Mouse (Mus musculus): ENCODE measurements around the gene Mfsd6. TPM values are rescaled to one million over a fixed set of nuclear protein-coding genes. Genes with fewer than 3 reads are reported as not detected.

Gene Mfsd6
- total RNA-seq, 1 experiment, result 0.98 TPM

GRCm38 (mm10) chr1:52668743-52669323 lies 58.4 kb downstream of the Mfsd6 start:
- no peak overlapping the region for H3K9ac ChIP-seq (ENCODE audit: insufficient read depth, low read depth, low read length, poor library complexity, severe bottlenecking)
- no peak overlapping the region for H3K4me3 ChIP-seq (ENCODE audit: insufficient read depth in 1 of 2, low read depth in 1 of 2, low read length in 2 of 2, poor library complexity in 1 of 2, severe bottlenecking in 1 of 2)
- no peaks in the 10 kb centered on the region for H3K9me3 ChIP-seq (ENCODE audit: control insufficient read depth, insufficient read depth, low read depth, low read length)
- in situ Hi-C loops (cut with MboI; ENCODE audit: low sequenced_read_pairs in 2 of 2, unreplicated experiment in 2 of 2), result loop anchor here in 1 of 2 experiments (25.0 kb wide), 1 partner anchor 293 kb away; no protein-coding TSS in a partner anchor
- TF ChIP-seq ZC3H11A (IDR thresholded peaks at IDR 0.05; ENCODE audit: borderline replicate concordance, low read depth, low read length) (no peak), MAFK (IDR thresholded peaks at IDR 0.05; ENCODE audit: insufficient read depth, low read depth, low read length) (no peak), HCFC1 (IDR thresholded peaks at IDR 0.05; ENCODE audit: borderline replicate concordance, insufficient read depth, low read length) (no peak), CHD2 (IDR thresholded peaks at IDR 0.05; ENCODE audit: low read depth, low read length) (no peak), ZNF384 (IDR thresholded peaks at IDR 0.05; ENCODE audit: low read depth, low read length) (no peak)
- no peak for DNase-seq (ENCODE audit: low read depth, low spot score)
- H3K27ac ChIP-seq (ENCODE audit: insufficient read depth, low read depth, low read length, poor library complexity, severe bottlenecking), result no peak overlapping the region
- no peaks in the 10 kb centered on the region for H3K36me3 ChIP-seq (ENCODE audit: control insufficient read depth, insufficient read depth, low read length, poor library complexity, severe bottlenecking)
- H3K4me1 ChIP-seq (ENCODE audit: control insufficient read depth in 2 of 2, insufficient read depth in 2 of 2, low read length in 2 of 2, poor library complexity in 1 of 2), result no peaks in the 10 kb centered on the region

- Histone ChIP-seq H3K4me1 (ENCODE audit: control insufficient read depth in 2 of 2, insufficient read depth in 2 of 2, low read length in 2 of 2, poor library complexity in 1 of 2) (no peaks in the 10 kb centered on the region), H3K27ac (ENCODE audit: insufficient read depth, low read depth, low read length, poor library complexity, severe bottlenecking) (no peak overlapping the region), H3K9me3 (ENCODE audit: control insufficient read depth, insufficient read depth, low read depth, low read length) (no peaks in the 10 kb centered on the region), H3K36me3 (ENCODE audit: control insufficient read depth, insufficient read depth, low read length, poor library complexity, severe bottlenecking) (no peaks in the 10 kb centered on the region), H3K9ac (ENCODE audit: insufficient read depth, low read depth, low read length, poor library complexity, severe bottlenecking) (no peak overlapping the region), H3K4me3 (ENCODE audit: insufficient read depth in 1 of 2, low read depth in 1 of 2, low read length in 2 of 2, poor library complexity in 1 of 2, severe bottlenecking in 1 of 2) (no peak overlapping the region)
- in situ Hi-C loops (cut with MboI; ENCODE audit: low sequenced_read_pairs in 2 of 2, unreplicated experiment in 2 of 2), result loop anchor here in 1 of 2 experiments (25.0 kb wide), 1 partner anchor 299 kb away; no protein-coding TSS in a partner anchor
- DNase-seq (ENCODE audit: low read depth, low spot score), result no peak
- TF ChIP-seq CHD2 (IDR thresholded peaks at IDR 0.05; ENCODE audit: low read depth, low read length), result no peak
- TF ChIP-seq ZC3H11A (IDR thresholded peaks at IDR 0.05; ENCODE audit: borderline replicate concordance, low read depth, low read length), result no peak
- TF ChIP-seq MAFK (IDR thresholded peaks at IDR 0.05; ENCODE audit: insufficient read depth, low read depth, low read length), result no peak
- TF ChIP-seq HCFC1 (IDR thresholded peaks at IDR 0.05; ENCODE audit: borderline replicate concordance, insufficient read depth, low read length), result no peak
- no peak for TF ChIP-seq ZNF384 (IDR thresholded peaks at IDR 0.05; ENCODE audit: low read depth, low read length)
Measured at GRCm38 (mm10) chr1:52663228-52663627, 64.0 kb downstream of the Mfsd6 start.

- Histone ChIP-seq H3K36me3 (ENCODE audit: control insufficient read depth, insufficient read depth, low read length, poor library complexity, severe bottlenecking) (no peaks in the 10 kb centered on the region), H3K4me3 (ENCODE audit: insufficient read depth in 1 of 2, low read depth in 1 of 2, low read length in 2 of 2, poor library complexity in 1 of 2, severe bottlenecking in 1 of 2) (no peak overlapping the region), H3K9ac (ENCODE audit: insufficient read depth, low read depth, low read length, poor library complexity, severe bottlenecking) (no peak overlapping the region), H3K9me3 (ENCODE audit: control insufficient read depth, insufficient read depth, low read depth, low read length) (no peaks in the 10 kb centered on the region), H3K4me1 (ENCODE audit: control insufficient read depth in 2 of 2, insufficient read depth in 2 of 2, low read length in 2 of 2, poor library complexity in 1 of 2) (peaks cover 0 to 3% of the 10 kb centered on the region in 2 experiments; a peak in 1 of 4 replicates), H3K27ac (ENCODE audit: insufficient read depth, low read depth, low read length, poor library complexity, severe bottlenecking) (no peak overlapping the region)
- in situ Hi-C loops (cut with MboI; ENCODE audit: low sequenced_read_pairs in 2 of 2, unreplicated experiment in 2 of 2), result loop anchor here in 1 of 2 experiments (25.0 kb wide), 1 partner anchor 302 kb away; no protein-coding TSS in a partner anchor
- TF ChIP-seq ZNF384 (IDR thresholded peaks at IDR 0.05; ENCODE audit: low read depth, low read length) (no peak), MAFK (IDR thresholded peaks at IDR 0.05; ENCODE audit: insufficient read depth, low read depth, low read length) (no peak), CHD2 (IDR thresholded peaks at IDR 0.05; ENCODE audit: low read depth, low read length) (no peak), ZC3H11A (IDR thresholded peaks at IDR 0.05; ENCODE audit: borderline replicate concordance, low read depth, low read length) (no peak), HCFC1 (IDR thresholded peaks at IDR 0.05; ENCODE audit: borderline replicate concordance, insufficient read depth, low read length) (no peak)
- DNase-seq (ENCODE audit: low read depth, low spot score), result no peak
Measured at GRCm38 (mm10) chr1:52660765-52661164, 66.5 kb downstream of the Mfsd6 start.

- H3K27ac ChIP-seq (ENCODE audit: insufficient read depth, low read depth, low read length, poor library complexity, severe bottlenecking), result no peak overlapping the region
- H3K9ac ChIP-seq (ENCODE audit: insufficient read depth, low read depth, low read length, poor library complexity, severe bottlenecking), result no peak overlapping the region
- TF ChIP-seq MAFK (IDR thresholded peaks at IDR 0.05; ENCODE audit: insufficient read depth, low read depth, low read length) (no peak), ZC3H11A (IDR thresholded peaks at IDR 0.05; ENCODE audit: borderline replicate concordance, low read depth, low read length) (no peak)
- H3K36me3 ChIP-seq (ENCODE audit: control insufficient read depth, insufficient read depth, low read length, poor library complexity, severe bottlenecking), result no peaks in the 10 kb centered on the region
- no peak overlapping the region for H3K4me3 ChIP-seq (ENCODE audit: insufficient read depth in 1 of 2, low read depth in 1 of 2, low read length in 2 of 2, poor library complexity in 1 of 2, severe bottlenecking in 1 of 2)
- DNase-seq (ENCODE audit: low read depth, low spot score), result no peak
- H3K4me1 ChIP-seq (ENCODE audit: control insufficient read depth in 2 of 2, insufficient read depth in 2 of 2, low read length in 2 of 2, poor library complexity in 1 of 2), result peaks cover 0 to 3% of the 10 kb centered on the region in 2 experiments; a peak in 1 of 4 replicates
- H3K9me3 ChIP-seq (ENCODE audit: control insufficient read depth, insufficient read depth, low read depth, low read length), result no peaks in the 10 kb centered on the region
- in situ Hi-C loops (cut with MboI; ENCODE audit: low sequenced_read_pairs in 2 of 2, unreplicated experiment in 2 of 2), result loop anchor here in 1 of 2 experiments (25.0 kb wide), 1 partner anchor 302 kb away; no protein-coding TSS in a partner anchor
Measured at GRCm38 (mm10) chr1:52660278-52660677, 67.0 kb downstream of the Mfsd6 start.

Data from ES-E14 (cell line).